Mouse (Mus musculus): ENCODE data around the gene Zbtb2. TPM values are rescaled to one million over a fixed set of nuclear protein-coding genes. Genes with fewer than 3 reads are reported as not detected.

Gene Zbtb2
- polyA plus RNA-seq, 1 experiment from 2014 or later: 11.7 TPM

DNA sequence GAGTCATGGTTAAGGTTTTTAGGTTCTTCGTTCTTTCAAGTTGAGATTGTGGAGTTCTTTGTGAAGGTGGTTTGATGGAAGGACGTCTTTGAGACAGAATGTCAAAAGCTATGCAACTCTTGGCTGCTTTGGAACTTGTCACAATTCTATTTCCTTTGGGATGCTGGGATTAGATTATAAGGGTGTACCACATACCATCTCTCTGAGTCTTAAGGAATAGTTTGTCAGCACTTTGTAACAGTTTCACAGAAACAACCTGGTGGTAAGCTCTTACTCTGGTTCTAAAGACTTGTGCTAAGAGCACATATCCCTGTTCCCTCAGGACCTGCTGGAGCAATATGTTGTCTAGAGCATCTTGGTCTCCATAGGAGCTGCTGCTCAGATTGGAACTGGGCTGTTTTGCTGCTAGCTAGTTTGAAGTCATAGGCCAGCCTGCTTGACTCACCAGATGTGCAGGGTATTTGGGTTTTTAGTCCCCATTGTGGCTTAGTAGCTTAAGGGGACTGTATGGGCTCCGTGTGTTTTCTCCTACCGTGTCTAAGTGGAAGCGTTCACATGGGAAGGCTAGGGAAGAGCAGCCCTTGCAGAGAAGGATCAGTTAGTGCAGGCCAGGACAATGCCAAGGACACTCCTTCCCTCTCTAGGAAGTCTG lies 1.7 kb upstream of the Zbtb2 start:
- no peak for ATAC-seq (ENCODE audit: insufficient read depth, low FRiP score)
- Histone ChIP-seq H3K27ac (ENCODE audit: low read length) (no peak overlapping the region), H3K4me3 (replicated peaks; ENCODE audit: low read length) (peak overlapping the region; percentile 92), H3K4me1 (ENCODE audit: control insufficient read depth, insufficient read depth, low read length) (peaks cover 30% of the 10 kb centered on the region), H3K9me3 (replicated peaks; ENCODE audit: control insufficient read depth, low read length) (no peaks in the 10 kb centered on the region), H3K36me3 (ENCODE audit: control insufficient read depth, insufficient read depth, low read length) (0 out of 2 replicates have a peak, but pooled peaks cover 5% of the 10 kb centered on the region), H3K4me2 (ENCODE audit: low read depth, low read length) (peak overlapping the region; percentile 93), H3K27me3 (ENCODE audit: control insufficient read depth, insufficient read depth, low read length) (no peaks in the 10 kb centered on the region), H3K9ac (ENCODE audit: low read length) (peak overlapping the region; percentile 99; the same call in 1 of the 2 replicates)
- 47% methylated on average over 5 of the region's 5 CpGs for WGBS

DNA sequence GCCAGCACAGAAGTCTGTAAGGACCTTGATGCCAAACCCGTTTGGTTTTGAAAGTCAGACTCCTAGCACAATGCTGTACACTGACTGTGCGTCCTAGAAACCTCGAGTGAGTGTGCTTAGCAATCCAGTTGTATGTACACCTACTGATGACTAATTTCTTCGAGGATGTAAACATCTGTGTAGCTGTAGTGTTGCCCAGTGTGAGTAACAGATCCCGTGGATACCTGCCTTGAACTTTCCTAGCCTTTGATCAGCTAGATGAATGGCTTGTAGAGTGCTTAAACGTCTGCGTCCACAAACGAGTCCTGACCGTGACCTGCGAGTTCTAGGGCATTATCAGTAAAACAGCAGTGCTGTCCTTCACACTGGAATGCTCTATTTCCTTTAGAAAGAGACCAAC lies 1.1 kb upstream of the Zbtb2 start:
- peaks cover 30% of the 10 kb centered on the region for H3K4me1 ChIP-seq (ENCODE audit: control insufficient read depth, insufficient read depth, low read length)
- H3K27ac ChIP-seq (ENCODE audit: low read length): peak overlapping the region; percentile 99; the same call in 1 of the 2 replicates
- 7% methylated on average over 10 of the region's 10 CpGs for WGBS
- H3K4me3 ChIP-seq (replicated peaks; ENCODE audit: low read length): peak overlapping the region; percentile 92
- H3K36me3 ChIP-seq (ENCODE audit: control insufficient read depth, insufficient read depth, low read length): 0 out of 2 replicates have a peak, but pooled peaks cover 5% of the 10 kb centered on the region
- H3K9me3 ChIP-seq (replicated peaks; ENCODE audit: control insufficient read depth, low read length): no peaks in the 10 kb centered on the region
- peak overlapping the region; percentile 93 for H3K4me2 ChIP-seq (ENCODE audit: low read depth, low read length)
- H3K27me3 ChIP-seq (ENCODE audit: control insufficient read depth, insufficient read depth, low read length): no peaks in the 10 kb centered on the region
- peak overlapping the region; percentile 99 for H3K9ac ChIP-seq (ENCODE audit: low read length)
- ATAC-seq (ENCODE audit: insufficient read depth, low FRiP score): no peak

DNA sequence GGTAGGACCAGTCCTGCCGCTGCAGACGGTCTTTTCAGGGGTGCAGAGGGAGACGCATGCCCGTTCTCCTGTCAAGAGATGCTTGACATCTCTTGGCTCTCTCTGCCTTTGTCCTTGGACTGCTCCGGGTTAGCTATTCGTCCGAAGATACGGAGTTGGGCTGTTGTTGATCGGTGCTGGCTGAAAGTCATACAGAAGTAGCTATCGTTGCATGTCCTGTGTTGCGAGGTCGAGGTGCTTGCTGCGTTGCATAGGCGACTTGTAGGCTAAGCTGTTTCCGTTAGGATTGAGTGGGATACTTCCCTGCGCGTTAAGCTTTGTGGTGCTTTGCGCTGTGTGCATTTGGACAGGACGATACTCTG lies 457 bp upstream of the Zbtb2 start:
- WGBS: under 1% methylated on average over 19 of the region's 19 CpGs
- peaks cover 30% of the 10 kb centered on the region for H3K4me1 ChIP-seq (ENCODE audit: control insufficient read depth, insufficient read depth, low read length)

DNA sequence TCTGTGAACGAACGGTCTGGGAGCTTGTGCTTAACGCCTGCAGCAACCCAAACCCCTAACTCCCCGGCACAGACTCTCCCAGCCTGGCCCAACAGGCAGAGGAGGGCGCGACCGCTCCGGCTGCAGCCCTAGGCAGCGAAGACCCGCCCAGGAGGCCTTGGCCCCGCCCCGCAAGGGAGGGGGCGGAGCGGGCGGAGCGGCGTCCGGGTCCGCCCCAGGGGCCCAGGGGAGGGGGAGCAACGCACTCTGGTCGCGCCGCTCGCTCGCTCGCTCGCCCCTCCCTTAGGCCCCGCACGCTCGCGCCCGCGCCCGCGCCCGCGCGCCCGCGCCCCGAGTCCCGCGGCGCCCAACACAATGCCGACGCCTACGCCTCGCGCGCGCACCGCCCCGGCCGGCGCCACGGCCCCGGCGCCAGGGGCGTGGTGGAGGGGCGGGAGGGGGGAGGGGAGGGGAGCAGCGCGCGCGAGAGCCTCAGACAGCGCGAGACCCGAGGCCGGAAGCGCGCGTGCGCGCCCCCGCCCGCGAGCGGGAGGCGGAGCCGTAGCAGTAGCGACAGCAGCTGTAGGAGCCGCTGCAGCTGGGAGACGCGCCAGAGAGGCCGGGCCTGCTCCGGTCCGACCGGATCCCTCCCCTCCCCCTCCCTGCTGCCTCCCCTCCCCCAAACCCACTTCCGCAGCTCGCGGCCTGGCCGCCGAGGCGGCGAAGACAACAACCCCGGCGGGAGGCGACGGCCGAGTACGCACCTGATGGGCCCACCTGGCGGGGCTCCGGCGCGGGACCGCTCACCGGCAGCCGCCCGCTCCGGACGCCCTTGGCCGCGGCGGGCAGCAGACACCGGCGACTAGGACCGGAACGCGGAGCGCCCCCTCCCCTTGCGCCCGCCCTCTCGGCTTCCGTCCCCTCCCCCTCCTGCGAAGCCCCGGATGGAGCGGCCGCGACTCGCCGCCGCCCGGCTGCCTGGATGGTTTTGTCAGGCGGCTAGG lies 1.0 kb downstream of the Zbtb2 start:
- Histone ChIP-seq H3K27ac (ENCODE audit: low read length) (peak overlapping the region; percentile 99), H3K4me2 (ENCODE audit: low read depth, low read length) (peak overlapping the region; percentile 93), H3K4me3 (replicated peaks; ENCODE audit: low read length) (peak overlapping the region; percentile 92), H3K36me3 (ENCODE audit: control insufficient read depth, insufficient read depth, low read length) (0 out of 2 replicates have a peak, but pooled peaks cover 5% of the 10 kb centered on the region), H3K4me1 (ENCODE audit: control insufficient read depth, insufficient read depth, low read length) (peaks cover 34% of the 10 kb centered on the region), H3K9me3 (replicated peaks; ENCODE audit: control insufficient read depth, low read length) (no peaks in the 10 kb centered on the region), H3K27me3 (ENCODE audit: control insufficient read depth, insufficient read depth, low read length) (no peaks in the 10 kb centered on the region), H3K9ac (ENCODE audit: low read length) (peak overlapping the region; percentile 99)
- under 1% methylated on average over 98 of the region's 133 CpGs for WGBS
- ATAC-seq (ENCODE audit: insufficient read depth, low FRiP score): peak; percentile 94

More for the DNA sequence above, 457 bp upstream of the Zbtb2 start:
- Histone ChIP-seq H3K27me3 (ENCODE audit: control insufficient read depth, insufficient read depth, low read length) (no peaks in the 10 kb centered on the region), H3K4me3 (replicated peaks; ENCODE audit: low read length) (peak overlapping the region; percentile 92), H3K36me3 (ENCODE audit: control insufficient read depth, insufficient read depth, low read length) (0 out of 2 replicates have a peak, but pooled peaks cover 5% of the 10 kb centered on the region), H3K9ac (ENCODE audit: low read length) (peak overlapping the region; percentile 99), H3K27ac (ENCODE audit: low read length) (peak overlapping the region; percentile 99), H3K9me3 (replicated peaks; ENCODE audit: control insufficient read depth, low read length) (no peaks in the 10 kb centered on the region), H3K4me2 (ENCODE audit: low read depth, low read length) (peak overlapping the region; percentile 93)
- no peak for ATAC-seq (ENCODE audit: insufficient read depth, low FRiP score)

DNA sequence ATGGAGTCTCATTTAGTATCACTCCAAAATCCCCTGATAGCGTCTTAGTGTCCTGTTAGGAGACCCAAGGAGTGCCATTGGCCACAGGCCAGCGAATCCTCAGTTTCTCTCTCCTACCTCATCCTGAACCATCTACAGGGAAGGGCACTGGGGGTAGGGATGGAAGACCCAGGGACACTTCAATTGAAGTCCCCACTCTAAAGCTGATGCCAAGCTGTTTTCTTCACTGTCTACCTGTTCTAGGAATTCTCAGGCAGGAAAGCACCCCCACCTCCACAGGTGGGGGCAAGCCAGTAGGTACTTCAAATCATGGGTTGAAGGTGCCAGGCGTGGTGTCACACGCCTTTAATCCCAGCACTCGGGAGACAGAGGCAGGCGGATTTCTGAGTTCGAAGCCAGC lies 3.7 kb downstream of the Zbtb2 start:
- Histone ChIP-seq H3K27ac (ENCODE audit: low read length) (no peak overlapping the region), H3K9me3 (replicated peaks; ENCODE audit: control insufficient read depth, low read length) (no peaks in the 10 kb centered on the region), H3K27me3 (ENCODE audit: control insufficient read depth, insufficient read depth, low read length) (no peaks in the 10 kb centered on the region), H3K9ac (ENCODE audit: low read length) (no peak overlapping the region), H3K4me3 (replicated peaks; ENCODE audit: low read length) (no peak overlapping the region), H3K4me2 (ENCODE audit: low read depth, low read length) (no peak overlapping the region), H3K4me1 (ENCODE audit: control insufficient read depth, insufficient read depth, low read length) (peaks cover 14% of the 10 kb centered on the region), H3K36me3 (ENCODE audit: control insufficient read depth, insufficient read depth, low read length) (no peaks in the 10 kb centered on the region)
- 91% methylated on average over 7 of the region's 7 CpGs for WGBS
- ATAC-seq (ENCODE audit: insufficient read depth, low FRiP score): no peak

DNA sequence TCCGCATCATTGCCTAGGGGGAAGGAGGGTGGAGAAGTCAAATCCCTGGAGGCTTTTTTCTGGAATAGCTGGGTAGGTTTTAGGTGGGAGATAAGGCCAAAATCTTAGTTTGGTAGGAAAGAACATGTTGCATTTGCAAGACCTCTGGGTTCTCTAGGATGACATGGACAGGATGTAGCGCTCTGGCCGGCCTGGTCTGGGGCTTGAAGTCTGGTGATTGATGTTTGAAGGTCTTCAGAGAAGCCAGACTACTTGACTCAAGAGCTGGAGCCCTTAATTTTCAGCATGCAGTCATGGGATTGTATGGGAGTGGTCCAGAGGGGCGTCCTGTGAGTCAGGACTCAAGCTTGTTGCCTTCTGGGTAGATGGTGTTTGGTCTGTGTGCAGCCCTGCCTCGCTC lies 7.2 kb downstream of the Zbtb2 start:
- no peak overlapping the region for H3K4me2 ChIP-seq (ENCODE audit: low read depth, low read length)
- H3K9me3 ChIP-seq (replicated peaks; ENCODE audit: control insufficient read depth, low read length): no peaks in the 10 kb centered on the region
- H3K27ac ChIP-seq (ENCODE audit: low read length): no peak overlapping the region
- no peak overlapping the region for H3K9ac ChIP-seq (ENCODE audit: low read length)
- H3K4me3 ChIP-seq (replicated peaks; ENCODE audit: low read length): no peak overlapping the region
- H3K4me1 ChIP-seq (ENCODE audit: control insufficient read depth, insufficient read depth, low read length): peaks cover 17% of the 10 kb centered on the region; the same call in 1 of the 2 replicates
- 76% methylated on average over 5 of the region's 5 CpGs for WGBS
- no peaks in the 10 kb centered on the region for H3K36me3 ChIP-seq (ENCODE audit: control insufficient read depth, insufficient read depth, low read length)
- ATAC-seq (ENCODE audit: insufficient read depth, low FRiP score): no peak
- no peaks in the 10 kb centered on the region for H3K27me3 ChIP-seq (ENCODE audit: control insufficient read depth, insufficient read depth, low read length)

DNA sequence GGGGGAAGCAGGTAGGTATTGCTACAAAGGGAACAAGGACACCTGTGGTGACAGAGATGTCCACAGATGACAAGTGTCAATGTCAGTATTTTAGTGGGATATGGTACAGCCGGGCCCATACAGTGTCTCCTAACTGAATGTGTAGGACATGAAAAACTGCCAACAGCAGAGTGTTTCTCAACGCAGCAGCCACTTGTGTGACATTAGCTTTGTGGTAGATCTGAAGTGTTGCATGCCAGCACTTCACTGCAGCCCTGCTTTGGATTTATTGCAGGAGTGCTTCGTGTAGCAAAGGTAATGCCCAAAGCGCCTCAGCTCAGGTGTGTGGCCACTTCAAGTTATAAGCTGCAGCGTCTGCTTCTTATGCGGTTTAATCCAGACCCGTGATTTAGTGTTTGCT lies 11.0 kb downstream of the Zbtb2 start:
- no peaks in the 10 kb centered on the region for H3K27me3 ChIP-seq (ENCODE audit: control insufficient read depth, insufficient read depth, low read length)
- H3K4me3 ChIP-seq (replicated peaks; ENCODE audit: low read length): no peak overlapping the region
- no peaks in the 10 kb centered on the region for H3K36me3 ChIP-seq (ENCODE audit: control insufficient read depth, insufficient read depth, low read length)
- no peak overlapping the region for H3K4me2 ChIP-seq (ENCODE audit: low read depth, low read length)
- H3K9ac ChIP-seq (ENCODE audit: low read length): no peak overlapping the region
- H3K9me3 ChIP-seq (replicated peaks; ENCODE audit: control insufficient read depth, low read length): no peaks in the 10 kb centered on the region
- H3K4me1 ChIP-seq (ENCODE audit: control insufficient read depth, insufficient read depth, low read length): peaks cover 18% of the 10 kb centered on the region; the same call in 1 of the 2 replicates
- peak; percentile 15; the same call in 1 of the 2 replicates for ATAC-seq (ENCODE audit: insufficient read depth, low FRiP score)
- H3K27ac ChIP-seq (ENCODE audit: low read length): peak overlapping the region; percentile 51; the same call in 1 of the 2 replicates
- 65% methylated on average over 7 of the region's 7 CpGs for WGBS

DNA sequence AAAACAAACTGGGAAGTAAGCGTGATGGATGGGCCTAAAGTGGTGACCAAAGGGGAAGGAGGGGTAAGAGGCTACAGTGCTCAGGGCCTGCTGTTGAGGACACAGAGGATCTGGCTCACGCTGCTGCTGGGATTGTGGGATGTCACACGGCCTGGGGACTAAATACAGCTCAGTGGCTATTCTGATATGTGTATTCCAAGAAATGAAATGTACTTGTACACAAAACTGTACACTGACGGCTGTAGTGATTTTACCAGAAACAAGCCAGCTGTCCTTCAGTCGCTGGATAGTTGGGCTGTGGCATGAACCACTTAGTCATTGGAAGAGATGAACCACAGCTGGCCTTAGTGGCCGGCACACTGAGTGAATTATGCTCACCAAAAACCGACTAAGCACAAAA lies 11.4 kb downstream of the Zbtb2 start:
- Histone ChIP-seq H3K4me3 (replicated peaks; ENCODE audit: low read length) (no peak overlapping the region), H3K9ac (ENCODE audit: low read length) (no peak overlapping the region), H3K27me3 (ENCODE audit: control insufficient read depth, insufficient read depth, low read length) (no peaks in the 10 kb centered on the region), H3K4me1 (ENCODE audit: control insufficient read depth, insufficient read depth, low read length) (peaks cover 18% of the 10 kb centered on the region; the same call in 1 of the 2 replicates), H3K27ac (ENCODE audit: low read length) (peak overlapping the region; percentile 51), H3K36me3 (ENCODE audit: control insufficient read depth, insufficient read depth, low read length) (no peaks in the 10 kb centered on the region), H3K9me3 (replicated peaks; ENCODE audit: control insufficient read depth, low read length) (no peaks in the 10 kb centered on the region), H3K4me2 (ENCODE audit: low read depth, low read length) (no peak overlapping the region)
- WGBS: 43% methylated on average over 7 of the region's 7 CpGs
- peak; percentile 77 for ATAC-seq (ENCODE audit: insufficient read depth, low FRiP score)

DNA sequence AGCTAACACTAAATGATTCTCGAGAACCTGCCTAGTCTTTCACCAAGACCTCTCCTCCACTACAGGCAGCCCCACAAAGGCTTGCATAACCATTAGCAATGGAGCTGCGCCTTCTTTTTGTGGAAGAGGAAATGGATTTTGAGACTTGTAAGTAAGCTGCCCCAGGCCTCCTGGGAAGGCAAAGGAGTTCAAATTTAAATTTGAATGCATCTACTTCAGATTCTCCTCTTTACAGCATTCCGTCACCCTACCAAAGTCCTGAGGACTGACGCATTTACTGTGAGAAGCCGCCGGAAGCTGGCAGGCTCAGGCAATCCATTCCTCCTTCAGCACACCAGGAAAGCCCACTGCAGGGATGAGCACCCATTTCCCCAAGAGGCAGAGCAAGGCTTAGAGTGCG lies 12.6 kb downstream of the Zbtb2 start:
- Histone ChIP-seq H3K36me3 (ENCODE audit: control insufficient read depth, insufficient read depth, low read length) (no peaks in the 10 kb centered on the region), H3K27me3 (ENCODE audit: control insufficient read depth, insufficient read depth, low read length) (no peaks in the 10 kb centered on the region), H3K4me1 (ENCODE audit: control insufficient read depth, insufficient read depth, low read length) (peaks cover 15% of the 10 kb centered on the region; the same call in 1 of the 2 replicates), H3K27ac (ENCODE audit: low read length) (peak overlapping the region; percentile 38), H3K9ac (ENCODE audit: low read length) (peak overlapping the region; percentile 18; the same call in 1 of the 2 replicates), H3K4me2 (ENCODE audit: low read depth, low read length) (no peak overlapping the region), H3K9me3 (replicated peaks; ENCODE audit: control insufficient read depth, low read length) (no peaks in the 10 kb centered on the region), H3K4me3 (replicated peaks; ENCODE audit: low read length) (no peak overlapping the region)
- ATAC-seq (ENCODE audit: insufficient read depth, low FRiP score): no peak
- WGBS: 63% methylated on average over 7 of the region's 7 CpGs
